Mouse (Mus musculus): ENCODE measurements at regions not wholly inside any gene's neighbourhood (a gene's known extent, or its start where the extent isn't known, plus 50 kb on each side); places are given as distances from the start of the nearest gene placed in this dataset.

GRCm38 (mm10) chr16:42808864-42809263 lies 66.8 kb upstream of the Zbtb20 start:
- DNase-seq (ENCODE audit: low read depth, low spot score): no peak

- no peak for DNase-seq (ENCODE audit: low read depth, low spot score)
These were observed 68.1 kb upstream of the Zbtb20 start for GRCm38 (mm10) chr16:42807536-42807935.

- no peak for DNase-seq (ENCODE audit: low read depth, low spot score)
These were observed 72.1 kb upstream of the Zbtb20 start for GRCm38 (mm10) chr16:42803609-42804008.

- no peak for DNase-seq (ENCODE audit: low read depth, low spot score)
These were observed 83.1 kb upstream of the Zbtb20 start for GRCm38 (mm10) chr16:42792571-42792970.

GRCm38 (mm10) chr16:42784712-42785111 lies 91.0 kb upstream of the Zbtb20 start:
- no peak for DNase-seq (ENCODE audit: low read depth, low spot score)

- DNase-seq (ENCODE audit: low read depth, low spot score): no peak
These were observed 91.7 kb upstream of the Zbtb20 start for GRCm38 (mm10) chr16:42784031-42784430.

- no peak for DNase-seq (ENCODE audit: low read depth, low spot score)
These were observed 93.5 kb upstream of the Zbtb20 start for GRCm38 (mm10) chr16:42782091-42782679.

GRCm38 (mm10) chr16:42781096-42782071 lies 94.3 kb upstream of the Zbtb20 start:
- no peak for DNase-seq (ENCODE audit: low read depth, low spot score)

GRCm38 (mm10) chr16:42779957-42780356 lies 95.7 kb upstream of the Zbtb20 start:
- no peak for DNase-seq (ENCODE audit: low read depth, low spot score)

- no peak for DNase-seq (ENCODE audit: low read depth, low spot score)
These were observed 103.0 kb upstream of the Zbtb20 start for GRCm38 (mm10) chr16:42772640-42773039.

- DNase-seq (ENCODE audit: low read depth, low spot score): no peak
These were observed 105.5 kb upstream of the Zbtb20 start for GRCm38 (mm10) chr16:42770199-42770598.

GRCm38 (mm10) chr16:42748681-42749080 lies 127.0 kb upstream of the Zbtb20 start:
- DNase-seq (ENCODE audit: low read depth, low spot score): no peak

- no peak for DNase-seq (ENCODE audit: low read depth, low spot score)
These were observed 129.6 kb upstream of the Zbtb20 start for GRCm38 (mm10) chr16:42745943-42746675.

GRCm38 (mm10) chr16:42743538-42743937 lies 132.1 kb upstream of the Zbtb20 start:
- no peak for DNase-seq (ENCODE audit: low read depth, low spot score)

- no peak for DNase-seq (ENCODE audit: low read depth, low spot score)
These were observed 132.6 kb upstream of the Zbtb20 start for GRCm38 (mm10) chr16:42743120-42743519.

GRCm38 (mm10) chr16:42727826-42728225 lies 147.9 kb upstream of the Zbtb20 start:
- DNase-seq (ENCODE audit: low read depth, low spot score): no peak

- DNase-seq (ENCODE audit: low read depth, low spot score): no peak
These were observed 155.8 kb upstream of the Zbtb20 start for GRCm38 (mm10) chr16:42719915-42720314.

GRCm38 (mm10) chr16:42718452-42718851 lies 157.2 kb upstream of the Zbtb20 start:
- no peak for DNase-seq (ENCODE audit: low read depth, low spot score)

- DNase-seq (ENCODE audit: low read depth, low spot score): no peak
These were observed 157.8 kb upstream of the Zbtb20 start for GRCm38 (mm10) chr16:42717828-42718412.

- DNase-seq (ENCODE audit: low read depth, low spot score): no peak
These were observed 158.4 kb upstream of the Zbtb20 start for GRCm38 (mm10) chr16:42717075-42717827.

GRCm38 (mm10) chr16:42702676-42703075 lies 173.0 kb upstream of the Zbtb20 start:
- no peak for DNase-seq (ENCODE audit: low read depth, low spot score)

Measured in CD4-positive helper T cell, adult 2 months (primary cell).